Mouse (Mus musculus): ENCODE results near the gene Tmc5. TPM values are rescaled to one million over a fixed set of nuclear protein-coding genes. Genes with fewer than 3 reads are reported as not detected.

Gene Tmc5
- total RNA-seq, 2 experiments from 2014 or later = 0.14 to 0.26 TPM

GRCm38 (mm10) chr7:118599954-118600631 lies 3.0 kb downstream of the Tmc5 start:
- no peak for DNase-seq (ENCODE audit: low spot score)
- intact Hi-C loops (cut with DNase I) = loop anchor here (10.0 kb wide), 1 partner anchor 395 kb away; the partner anchor contains the start of gene Gprc5b

GRCm38 (mm10) chr7:118604842-118605241 lies 7.7 kb downstream of the Tmc5 start:
- intact Hi-C loops (cut with DNase I) = no loop called here
- DNase-seq (ENCODE audit: low spot score) = no peak

- DNase-seq (ENCODE audit: low spot score) = no peak
- intact Hi-C loops (cut with DNase I) = no loop called here
These were observed 12.7 kb downstream of the Tmc5 start for GRCm38 (mm10) chr7:118609815-118610214.

GRCm38 (mm10) chr7:118610721-118611120 lies 13.6 kb downstream of the Tmc5 start:
- intact Hi-C loops (cut with DNase I) = no loop called here
- DNase-seq (ENCODE audit: low spot score) = no peak

GRCm38 (mm10) chr7:118611185-118611749 lies 14.2 kb downstream of the Tmc5 start:
- no peak for DNase-seq (ENCODE audit: low spot score)
- intact Hi-C loops (cut with DNase I) = no loop called here

- no peak for DNase-seq (ENCODE audit: low spot score)
- intact Hi-C loops (cut with DNase I) = no loop called here
These were observed 14.8 kb downstream of the Tmc5 start for GRCm38 (mm10) chr7:118611933-118612332.

- intact Hi-C loops (cut with DNase I) = no loop called here
- DNase-seq (ENCODE audit: low spot score) = no peak
These were observed 17.0 kb downstream of the Tmc5 start for GRCm38 (mm10) chr7:118614076-118614475.

- no peak for DNase-seq (ENCODE audit: low spot score)
- intact Hi-C loops (cut with DNase I) = no loop called here
These were observed 21.0 kb downstream of the Tmc5 start for GRCm38 (mm10) chr7:118618104-118618503.

GRCm38 (mm10) chr7:118620243-118620906 lies 23.3 kb downstream of the Tmc5 start:
- intact Hi-C loops (cut with DNase I) = no loop called here
- no peak for DNase-seq (ENCODE audit: low spot score)

- intact Hi-C loops (cut with DNase I) = no loop called here
- DNase-seq (ENCODE audit: low spot score) = no peak
These were observed 24.0 kb downstream of the Tmc5 start for GRCm38 (mm10) chr7:118621094-118621493.

- no peak for DNase-seq (ENCODE audit: low spot score)
- intact Hi-C loops (cut with DNase I) = no loop called here
These were observed 30.6 kb downstream of the Tmc5 start for GRCm38 (mm10) chr7:118627550-118628298.

GRCm38 (mm10) chr7:118633094-118633493 lies 36.0 kb downstream of the Tmc5 start:
- intact Hi-C loops (cut with DNase I) = no loop called here
- DNase-seq (ENCODE audit: low spot score) = no peak

- DNase-seq (ENCODE audit: low spot score) = no peak
- intact Hi-C loops (cut with DNase I) = no loop called here
These were observed 36.9 kb downstream of the Tmc5 start for GRCm38 (mm10) chr7:118633951-118634350.

GRCm38 (mm10) chr7:118637466-118637865 lies 40.4 kb downstream of the Tmc5 start:
- no peak for DNase-seq (ENCODE audit: low spot score)
- intact Hi-C loops (cut with DNase I) = no loop called here

- DNase-seq (ENCODE audit: low spot score) = no peak
- intact Hi-C loops (cut with DNase I) = no loop called here
These were observed 49.1 kb downstream of the Tmc5 start for GRCm38 (mm10) chr7:118646237-118646636.

GRCm38 (mm10) chr7:118649328-118649727 lies 52.2 kb downstream of the Tmc5 start:
- intact Hi-C loops (cut with DNase I) = no loop called here
- no peak for DNase-seq (ENCODE audit: low spot score)

GRCm38 (mm10) chr7:118650119-118650518 lies 53.0 kb downstream of the Tmc5 start:
- intact Hi-C loops (cut with DNase I) = no loop called here
- DNase-seq (ENCODE audit: low spot score) = no peak

- intact Hi-C loops (cut with DNase I) = no loop called here
These were observed 53.8 kb downstream of the Tmc5 start for GRCm38 (mm10) chr7:118650891-118651290.

GRCm38 (mm10) chr7:118652572-118653295 lies 55.6 kb downstream of the Tmc5 start:
- DNase-seq (ENCODE audit: low spot score) = no peak
- intact Hi-C loops (cut with DNase I) = no loop called here

More at GRCm38 (mm10) chr7:118650891-118651290, 53.8 kb downstream of the Tmc5 start:
- no peak for DNase-seq (ENCODE audit: low spot score)

- no peak for DNase-seq (ENCODE audit: low spot score)
- intact Hi-C loops (cut with DNase I) = no loop called here
These were observed 59.6 kb downstream of the Tmc5 start for GRCm38 (mm10) chr7:118656730-118657129.

Measured in heart, postnatal 25 days (tissue).